Mouse (Mus musculus) mammary gland, adult 2 months (tissue): ENCODE results near the gene Psd4. TPM values are rescaled to one million over a fixed set of nuclear protein-coding genes. Genes with fewer than 3 reads are reported as not detected.

Experiments used
- polyA plus RNA-seq: library from polyadenylated mRNA; depleted of rRNA; stranded (reverse); fragments of >200 nt; gene quantifications from 2 replicates; pipeline ENCODE4 v1.2.3, GENCODE M21; 2012; ENCODE audit warnings: low replicate concordance; rRNA removed

Gene Psd4
- 20.4 and 23.1 TPM in 2 replicates for polyA plus RNA-seq

GRCm38 (mm10) chr2:24367030-24367894 is at the start of gene Psd4:
Psd4 (plus strand) TSS chr2:24367580.

GRCm38 (mm10) chr2:24336545-24336944 is 30.8 kb upstream of the Psd4 start, which contains the start of gene Il1rn:
Il1rn (plus strand) TSS chr2:24336853.

Other genes with a start within 250 kb of the Psd4 start
- gene Il1f8, start 214.4 kb upstream of the Psd4 start, polyA plus RNA-seq, result 0.24 TPM in 1 of 2 replicates, not detected in the other
- 0.16 TPM in 1 of 2 replicates, not detected in the other for gene Il1f9, start 181.1 kb upstream of the Psd4 start, polyA plus RNA-seq
- not detected in 2 replicates for gene Il1f6, start 152.2 kb upstream of the Psd4 start, polyA plus RNA-seq
- gene Il1f5, start 90.6 kb upstream of the Psd4 start, polyA plus RNA-seq, result 0.91 TPM in 1 of 2 replicates, not detected in the other
- gene Il1f10, start 76.4 kb upstream of the Psd4 start, polyA plus RNA-seq, result not detected in 2 replicates
- 1.6 and 1.8 TPM in 2 replicates for gene Il1rn, start 30.7 kb upstream of the Psd4 start, polyA plus RNA-seq
- not detected in 2 replicates for gene Pax8, start 108.0 kb downstream of the Psd4 start, polyA plus RNA-seq